Mouse (Mus musculus) forebrain, embryonic 16.5 days (tissue): Measurements from ENCODE around the gene Kcng3. TPM values are rescaled to one million over a fixed set of nuclear protein-coding genes. Genes with fewer than 3 reads are reported as not detected.

Source experiments
- ATAC-seq: fragments of 200-750 bp; cut with Nextera tagmentation; 2 replicates; pipeline ENCODE4 v1.8.0; 2017; ENCODE audit warnings: mild to moderate bottlenecking, moderate library complexity
- H3K27ac ChIP-seq: fragments of 300-500 bp; sonication (generic); 2 replicates; pipeline ENCODE4 v1.5.1; 2014; ENCODE audit warnings: low read length, control low read depth
- H3K27me3 ChIP-seq: fragments of 300-500 bp; sonication (generic); replicated peaks from 2 replicates; pipeline ENCODE4 v1.6.1; 2014; ENCODE audit warnings: low read length; ENCODE audit not compliant: control insufficient read depth, insufficient read depth
- H3K36me3 ChIP-seq: fragments of 300-500 bp; sonication (generic); 2 replicates; pipeline ENCODE4 v1.6.1; 2014; ENCODE audit not compliant: control insufficient read depth, insufficient read depth
- H3K4me1 ChIP-seq: fragments of 300-500 bp; sonication (generic); replicated peaks from 2 replicates; pipeline ENCODE4 v1.6.1; 2014; ENCODE audit warnings: low read length; ENCODE audit not compliant: control insufficient read depth, insufficient read depth
- H3K4me2 ChIP-seq: fragments of 300-500 bp; sonication (generic); 2 replicates; pipeline ENCODE4 v1.6.1; 2014; ENCODE audit warnings: mild to moderate bottlenecking, low read length, control low read depth
- H3K4me3 ChIP-seq: fragments of 300-500 bp; sonication (generic); replicated peaks from 2 replicates; pipeline ENCODE4 v1.5.1; 2014; ENCODE audit warnings: mild to moderate bottlenecking, low read length, control low read depth
- H3K9ac ChIP-seq: fragments of 300-500 bp; sonication (generic); replicated peaks from 2 replicates; pipeline ENCODE4 v1.6.1; 2014; ENCODE audit warnings: low read depth, low read length, control low read depth
- H3K9me3 ChIP-seq: fragments of 300-500 bp; sonication (generic); 2 replicates; pipeline ENCODE4 v1.6.1; 2016; ENCODE audit warnings: low read length; ENCODE audit not compliant: control insufficient read depth
- WGBS: fragments of 180-500 bp; shearing (Covaris S2); extraction: QIAGEN DNeasy Blood & Tissue Kit; methylation state at CpG from one replicate; pipeline ENCODE4 v1.1.7; 2014; 5-methylcytosine and 5-hydroxymethylcytosine counted together
- polyA plus RNA-seq: library from polyadenylated mRNA; unstranded; fragments of >200 nt; fragmentation: Nextera tagmentation; extraction: Ambion mirVana; gene quantifications from 2 replicates; pipeline ENCODE4 v1.2.1, GENCODE M21; 2015

Gene Kcng3
- polyA plus RNA-seq, 1 experiment from 2014 or later, result 0.14 TPM

DNA sequence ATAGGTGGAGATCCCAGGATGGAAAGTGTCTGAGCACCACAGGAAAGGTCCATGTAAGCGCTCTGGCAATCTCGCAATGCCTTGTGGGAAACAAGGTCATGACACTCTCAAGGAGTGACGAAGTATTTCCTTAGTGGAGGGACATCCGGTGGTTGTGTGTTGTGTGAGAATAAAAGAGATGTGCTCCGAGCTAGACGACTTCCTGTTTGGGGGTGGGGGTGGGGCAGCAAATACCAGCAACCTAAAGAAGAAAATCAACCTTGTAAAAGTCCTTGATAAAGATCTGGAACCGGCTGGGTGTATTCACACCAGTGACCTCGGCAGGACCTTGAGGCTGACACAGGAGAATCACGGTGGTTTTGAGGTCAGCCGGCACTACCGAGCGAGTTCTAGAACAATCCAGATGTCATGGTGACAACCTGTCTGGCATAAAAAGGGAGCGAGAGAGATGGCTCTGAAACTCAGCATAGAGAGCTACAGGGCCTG, 23.0 kb upstream of the Kcng3 start:
- Histone ChIP-seq H3K4me2 (no peak overlapping the region), H3K27me3 (no peaks in the 10 kb centered on the region), H3K4me1 (no peaks in the 10 kb centered on the region), H3K4me3 (no peak overlapping the region), H3K9ac (no peak overlapping the region), H3K9me3 (no peaks in the 10 kb centered on the region), H3K27ac (no peak overlapping the region), H3K36me3 (no peaks in the 10 kb centered on the region)
- 84% methylated on average over 13 of the region's 13 CpGs for WGBS
- no peak for ATAC-seq

DNA sequence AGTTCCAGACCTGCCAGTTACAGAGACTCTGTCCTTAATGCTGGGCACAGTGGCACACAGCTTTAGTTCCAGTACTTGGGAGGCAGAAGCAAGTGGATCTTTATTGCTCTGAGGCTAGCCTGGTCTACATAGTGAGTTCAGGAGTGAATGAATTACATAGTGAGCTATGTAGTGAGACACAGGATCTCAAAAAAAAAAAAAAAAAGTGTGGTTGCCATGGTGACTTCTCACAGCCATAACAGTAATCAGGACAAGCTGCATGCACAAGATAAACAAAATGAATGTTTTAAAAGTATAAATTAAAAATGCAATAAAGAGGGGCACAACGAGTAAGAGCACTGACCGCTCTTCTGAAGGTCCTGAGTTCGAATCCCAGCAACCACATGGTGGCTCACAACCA, 21.9 kb upstream of the Kcng3 start:
- no peaks in the 10 kb centered on the region for H3K27me3 ChIP-seq
- H3K9ac ChIP-seq, result no peak overlapping the region
- H3K4me2 ChIP-seq, result no peak overlapping the region
- no peak overlapping the region for H3K4me3 ChIP-seq
- no peaks in the 10 kb centered on the region for H3K9me3 ChIP-seq
- no peaks in the 10 kb centered on the region for H3K4me1 ChIP-seq
- no peak for ATAC-seq
- 94% methylated on average over 3 of the region's 3 CpGs for WGBS
- no peaks in the 10 kb centered on the region for H3K36me3 ChIP-seq
- H3K27ac ChIP-seq, result no peak overlapping the region

DNA sequence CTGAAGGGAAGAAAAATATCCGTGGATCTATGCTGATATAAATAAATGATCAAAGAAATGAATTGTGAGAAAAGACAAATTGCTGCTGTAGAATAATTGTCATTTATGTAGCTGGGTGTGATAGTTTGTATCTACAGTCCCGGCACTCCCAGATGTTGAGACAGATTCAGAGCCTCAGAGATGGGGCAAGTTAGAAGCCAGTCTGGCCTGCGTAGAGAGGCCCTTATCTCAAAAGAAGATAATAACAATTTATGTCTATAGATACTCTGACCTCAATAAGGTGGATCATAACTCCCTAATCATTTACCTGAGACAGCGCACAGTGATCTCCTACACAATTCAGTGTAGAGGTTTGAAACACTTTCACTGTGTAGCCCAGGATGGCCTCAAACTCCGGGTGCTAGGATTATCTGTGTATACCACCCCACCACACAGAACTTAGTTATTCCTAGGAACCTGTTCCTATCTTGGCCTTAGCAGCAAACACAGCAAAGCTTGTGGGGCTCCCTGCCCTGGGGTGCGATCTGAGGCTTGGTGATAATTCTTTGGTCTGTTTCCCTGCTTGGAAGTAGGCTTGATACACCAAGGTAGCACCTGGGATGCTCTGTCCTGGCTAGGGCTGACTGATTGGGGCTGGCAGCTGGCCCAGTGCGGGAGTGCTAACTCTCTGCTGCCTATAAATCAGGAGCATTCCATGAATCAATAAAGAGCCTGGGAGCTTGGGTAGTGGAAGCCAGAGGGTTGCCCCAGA, 19.4 kb upstream of the Kcng3 start:
- H3K27ac ChIP-seq, result no peak overlapping the region
- H3K4me3 ChIP-seq, result no peak overlapping the region
- no peak overlapping the region for H3K9ac ChIP-seq
- WGBS, result 86% methylated on average over 7 of the region's 7 CpGs
- ATAC-seq, result no peak
- H3K36me3 ChIP-seq, result no peaks in the 10 kb centered on the region
- no peak overlapping the region for H3K4me2 ChIP-seq
- H3K9me3 ChIP-seq, result no peaks in the 10 kb centered on the region
- H3K4me1 ChIP-seq, result no peaks in the 10 kb centered on the region
- H3K27me3 ChIP-seq, result no peaks in the 10 kb centered on the region

DNA sequence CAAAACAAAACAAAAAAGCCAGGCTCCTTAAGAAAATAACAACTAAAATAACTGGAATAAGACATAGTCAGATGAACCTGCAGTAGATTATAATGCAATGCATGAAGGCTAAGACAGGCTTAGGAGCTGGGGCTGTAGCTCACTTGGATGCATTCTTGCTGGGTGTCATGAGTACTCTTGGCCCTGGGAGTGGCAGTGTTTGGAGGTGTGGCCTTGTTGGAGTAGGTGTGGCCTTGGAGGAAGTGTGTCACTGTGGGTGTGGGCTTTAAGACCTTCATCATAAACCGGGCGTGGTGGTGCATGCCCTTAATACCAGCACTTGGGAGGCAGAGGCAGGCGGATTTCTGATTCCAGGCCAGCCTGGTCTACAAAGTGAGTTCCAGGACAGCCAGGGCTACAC, 18.3 kb upstream of the Kcng3 start:
- Histone ChIP-seq H3K9me3 (no peaks in the 10 kb centered on the region), H3K4me1 (no peaks in the 10 kb centered on the region), H3K27me3 (no peaks in the 10 kb centered on the region), H3K4me3 (no peak overlapping the region), H3K4me2 (no peak overlapping the region), H3K9ac (no peak overlapping the region), H3K36me3 (no peaks in the 10 kb centered on the region), H3K27ac (no peak overlapping the region)
- WGBS, result 89% methylated on average over 3 of the region's 3 CpGs
- no peak for ATAC-seq

DNA sequence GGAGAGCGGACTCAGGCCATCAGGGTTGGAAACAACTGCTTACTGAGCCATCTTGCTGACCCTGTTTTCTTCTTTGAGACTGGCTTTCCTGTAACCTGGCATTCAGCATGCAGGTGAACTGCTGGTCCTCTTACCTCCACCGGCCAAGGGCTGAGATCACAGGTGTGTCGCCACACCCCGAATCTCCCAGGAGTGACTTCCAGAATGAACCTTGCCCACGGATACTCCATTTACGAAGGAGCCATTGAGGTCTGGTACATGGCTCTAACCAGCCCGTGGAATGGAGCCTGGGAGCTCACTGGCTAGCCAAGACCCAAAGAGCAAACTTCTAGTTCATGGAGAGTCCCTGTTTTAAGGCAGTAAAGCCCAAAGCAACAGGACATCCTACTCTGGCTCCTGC, 15.7 kb upstream of the Kcng3 start:
- H3K27me3 ChIP-seq, result no peaks in the 10 kb centered on the region
- no peak overlapping the region for H3K27ac ChIP-seq
- ATAC-seq, result no peak
- 94% methylated on average over 7 of the region's 7 CpGs for WGBS
- H3K4me1 ChIP-seq, result no peaks in the 10 kb centered on the region
- H3K4me3 ChIP-seq, result no peak overlapping the region
- no peak overlapping the region for H3K9ac ChIP-seq
- no peaks in the 10 kb centered on the region for H3K9me3 ChIP-seq
- no peak overlapping the region for H3K4me2 ChIP-seq
- H3K36me3 ChIP-seq, result no peaks in the 10 kb centered on the region

DNA sequence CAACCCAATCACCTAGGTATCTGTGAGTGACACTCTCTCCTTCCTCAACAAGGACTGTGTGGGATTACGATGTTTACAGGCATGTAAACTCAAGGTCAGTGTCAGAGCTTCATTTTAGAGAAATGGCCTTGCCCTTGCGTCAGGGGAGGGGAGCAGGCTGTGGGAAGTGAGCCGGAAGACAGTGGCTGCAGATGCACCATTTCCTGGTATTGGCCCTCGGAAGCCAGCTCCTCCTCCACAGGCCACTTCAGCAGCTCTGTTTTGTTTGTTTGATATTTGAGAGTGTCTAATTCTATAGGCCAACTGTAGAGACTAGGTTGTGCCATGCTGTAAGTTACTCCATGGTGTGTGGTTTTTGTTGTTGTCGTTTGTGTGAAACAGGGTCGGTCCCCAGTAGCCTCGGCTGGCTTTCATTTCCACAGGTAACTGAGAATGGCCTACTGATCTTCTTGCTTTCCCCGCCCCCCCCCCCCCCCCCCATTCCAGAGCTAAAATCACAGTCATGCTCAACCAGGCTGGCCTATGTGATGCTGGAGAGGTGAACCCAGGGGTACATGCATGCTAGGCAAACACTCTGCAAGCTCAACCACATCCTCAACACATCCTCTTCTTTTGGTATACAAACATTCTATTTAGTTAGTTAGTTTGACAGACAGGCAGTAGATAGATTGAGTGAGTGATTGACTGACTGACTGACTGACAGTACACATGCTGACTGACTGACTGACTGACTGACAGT, 14.9 kb upstream of the Kcng3 start:
- Histone ChIP-seq H3K9ac (no peak overlapping the region), H3K27ac (no peak overlapping the region), H3K36me3 (no peaks in the 10 kb centered on the region), H3K9me3 (no peaks in the 10 kb centered on the region), H3K4me2 (no peak overlapping the region), H3K4me3 (no peak overlapping the region), H3K4me1 (no peaks in the 10 kb centered on the region), H3K27me3 (no peaks in the 10 kb centered on the region)
- no peak for ATAC-seq
- WGBS, result 77% methylated on average over 8 of the region's 8 CpGs

DNA sequence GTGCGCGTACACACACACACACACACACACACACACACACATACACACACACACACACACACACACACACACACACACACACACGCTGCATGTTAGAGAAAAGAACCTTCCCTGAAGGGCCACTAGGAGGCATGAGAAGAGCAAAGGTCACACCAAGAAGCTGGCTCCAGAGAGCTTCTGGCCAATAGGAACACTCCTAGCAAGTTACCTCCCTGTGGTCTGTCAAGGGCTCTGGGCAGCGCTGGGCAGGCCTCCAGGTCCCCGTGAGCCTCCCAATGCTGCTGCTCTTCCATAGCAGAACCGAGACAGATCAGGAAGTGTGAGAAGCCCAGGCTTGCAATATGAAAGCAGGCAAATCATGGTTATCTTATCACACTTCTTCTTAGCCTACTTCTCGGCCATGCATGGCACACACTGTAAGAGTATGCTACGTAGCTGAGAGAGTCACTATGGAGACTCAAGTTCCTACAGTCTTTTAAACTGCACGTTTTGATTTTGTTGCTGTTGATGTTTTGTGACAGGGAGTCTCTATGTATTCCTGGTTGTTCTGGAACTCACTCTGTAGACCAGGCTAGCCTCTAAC, 13.6 kb upstream of the Kcng3 start:
- no peaks in the 10 kb centered on the region for H3K27me3 ChIP-seq
- H3K27ac ChIP-seq, result no peak overlapping the region
- H3K4me2 ChIP-seq, result no peak overlapping the region
- no peaks in the 10 kb centered on the region for H3K9me3 ChIP-seq
- no peak for ATAC-seq
- H3K9ac ChIP-seq, result no peak overlapping the region
- H3K4me3 ChIP-seq, result no peak overlapping the region
- H3K4me1 ChIP-seq, result no peaks in the 10 kb centered on the region
- WGBS, result 57% methylated on average over 9 of the region's 9 CpGs
- H3K36me3 ChIP-seq, result no peaks in the 10 kb centered on the region

DNA sequence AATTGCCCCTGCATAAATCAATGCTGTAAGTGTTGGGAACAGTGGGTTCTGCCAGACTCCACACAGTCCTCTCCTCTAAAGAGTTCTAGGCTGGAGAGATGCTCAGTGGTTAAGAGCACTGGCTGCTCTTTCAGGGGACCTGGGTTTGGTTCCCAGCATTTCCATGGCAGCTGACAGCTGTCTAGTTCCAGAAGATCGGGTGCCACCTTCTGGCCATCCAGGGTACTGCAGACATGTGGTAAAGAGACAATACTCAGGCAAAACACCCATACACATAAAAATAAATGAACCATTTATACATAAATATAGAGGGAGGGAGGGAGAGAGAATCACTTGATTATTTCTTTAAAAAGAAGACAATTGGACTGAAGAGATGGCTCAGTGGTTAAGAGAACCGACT, 5.7 kb upstream of the Kcng3 start:
- Histone ChIP-seq H3K4me1 (peaks cover 4% of the 10 kb centered on the region; the same call in 1 of the 2 replicates), H3K9me3 (no peaks in the 10 kb centered on the region), H3K4me3 (no peak overlapping the region), H3K4me2 (no peak overlapping the region), H3K27ac (no peak overlapping the region), H3K27me3 (peaks cover 6% of the 10 kb centered on the region), H3K36me3 (no peaks in the 10 kb centered on the region), H3K9ac (no peak overlapping the region)
- WGBS, result 83% methylated on average over 2 of the region's 2 CpGs
- ATAC-seq, result no peak

DNA sequence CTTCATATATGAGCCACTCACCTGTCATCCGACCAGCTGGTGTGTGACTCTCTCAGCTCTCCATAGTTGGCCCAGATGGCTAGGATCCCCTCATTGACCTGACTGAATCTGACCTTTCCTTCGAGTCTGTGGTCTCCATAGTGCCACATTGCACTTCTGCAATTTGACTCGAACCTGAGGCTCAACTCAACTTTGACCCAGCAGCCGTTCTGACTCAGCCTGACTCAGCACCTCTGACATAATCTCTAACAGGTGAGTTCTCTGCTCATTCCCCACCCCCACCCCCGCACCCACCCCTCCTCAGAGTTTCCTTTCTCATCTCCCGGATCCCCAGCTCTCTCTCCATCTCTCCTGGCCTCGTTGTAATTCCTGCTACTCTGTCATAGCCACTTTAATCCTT, 4.7 kb upstream of the Kcng3 start:
- Histone ChIP-seq H3K4me2 (no peak overlapping the region), H3K9me3 (no peaks in the 10 kb centered on the region), H3K4me1 (peaks cover 14% of the 10 kb centered on the region), H3K4me3 (no peak overlapping the region), H3K36me3 (no peaks in the 10 kb centered on the region), H3K9ac (no peak overlapping the region), H3K27ac (no peak overlapping the region), H3K27me3 (peaks cover 7% of the 10 kb centered on the region)
- no peak for ATAC-seq
- WGBS, result 86% methylated on average over 7 of the region's 7 CpGs
